Mouse (Mus musculus) bone marrow macrophage, adult 2 months (primary cell): ENCODE data around the gene Ccdc173.

Source experiments
- CTCF ChIP-seq: IDR thresholded peaks from 2 replicates; pipeline ENCODE4 v1.5.1; 2012; ENCODE audit warnings: low read depth, mild to moderate bottlenecking, low read length, moderate library complexity
- POLR2A ChIP-seq: IDR thresholded peaks from 2 replicates; pipeline ENCODE4 v1.6.1; 2012; ENCODE audit warnings: mild to moderate bottlenecking, low read depth, low read length, borderline replicate concordance

DNA sequence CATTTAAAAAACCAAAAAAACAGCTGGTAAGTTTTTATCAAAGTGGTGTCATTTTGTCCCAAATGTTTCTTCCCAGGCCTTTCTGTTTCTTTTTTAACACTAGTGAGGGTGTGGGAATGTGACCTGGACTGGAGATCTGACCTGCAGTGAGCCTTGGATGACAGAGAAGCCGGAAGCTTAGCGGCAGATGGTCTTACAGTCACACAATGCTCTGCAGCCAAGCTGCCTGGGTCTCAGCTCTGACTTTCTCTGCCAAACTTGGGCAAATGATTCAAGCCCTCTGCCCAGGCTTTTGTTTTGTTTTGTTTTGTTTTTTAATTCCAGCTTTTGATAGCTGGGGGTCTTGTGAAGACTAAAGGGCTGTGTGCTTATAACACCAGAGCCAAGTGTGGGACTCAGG, 37.0 kb upstream of the Ccdc173 start:
- TF ChIP-seq CTCF (no peak), POLR2A (no peak)
